Mouse (Mus musculus) left cerebral cortex, postnatal 10 days (tissue): ENCODE measurements around the gene Prr13. TPM values are rescaled to one million over a fixed set of nuclear protein-coding genes. Genes with fewer than 3 reads are reported as not detected.
A peak's percentile ranks its signal among the peaks of the same experiment; 100 is the strongest.

Experiments used
- DNase-seq, 2 experiments: peaks; one replicate each; pipeline ENCODE4 v3.0.0; 2021 to 2022; ENCODE audit warnings: low spot score in 2 of 2, mixed read lengths in 1 of 2; ENCODE audit errors: extremely low spot score in 1 of 2
- intact Hi-C: fragments of 180-260 bp; cut with DNase I; formaldehyde crosslinking; loops from one replicate; pipeline ENCODE4 v1.15.1; 2025
- total RNA-seq, 2 experiments: library from RNA; stranded (reverse); gene quantifications; 2 replicates each; pipeline ENCODE4 v1.2.3; 2021

Gene Prr13
- 10 to 100 TPM; 19.1 to 21.6 TPM for total RNA-seq

GRCm38 (mm10) chr15:102458904-102459317, at the start of gene Prr13:
Gene Prr13 (plus strand): TSS chr15:102459028.
- DNase-seq: peak; percentile 89 to 91
- intact Hi-C loops: no loop called here

DNA sequence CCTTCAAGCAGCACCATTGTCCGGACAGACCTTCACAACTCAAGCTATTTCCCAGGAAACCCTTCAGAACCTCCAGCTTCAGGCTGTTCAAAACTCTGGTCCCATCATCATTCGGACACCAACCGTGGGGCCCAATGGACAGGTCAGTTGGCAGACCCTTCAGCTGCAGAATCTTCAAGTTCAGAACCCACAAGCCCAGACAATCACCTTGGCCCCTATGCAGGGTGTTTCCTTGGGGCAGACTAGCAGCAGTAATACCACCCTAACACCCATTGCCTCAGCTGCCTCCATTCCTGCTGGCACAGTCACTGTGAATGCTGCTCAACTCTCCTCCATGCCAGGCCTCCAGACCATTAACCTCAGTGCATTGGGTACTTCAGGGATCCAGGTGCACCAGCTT, 49.5 kb upstream of the Prr13 start:
- DNase-seq: no peak

DNA sequence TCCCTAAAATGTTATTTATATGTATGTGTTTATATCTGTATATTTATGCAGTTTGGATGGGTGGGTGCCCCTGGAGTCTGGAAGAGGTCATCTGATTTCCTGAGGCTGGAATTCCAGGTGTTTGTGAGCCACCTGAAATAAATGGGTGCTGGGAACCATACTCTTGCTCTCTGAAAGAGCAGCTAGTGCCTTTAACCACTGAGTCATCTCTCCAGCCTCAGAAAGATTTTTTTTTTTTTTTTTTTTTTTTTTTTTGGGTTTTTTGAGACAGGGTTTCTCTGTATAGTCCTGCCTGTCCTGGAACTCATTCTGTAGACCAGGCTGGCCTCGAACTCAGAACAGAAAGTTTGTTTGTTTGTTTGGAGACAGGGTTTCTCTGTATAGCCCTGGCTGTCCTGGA, 47.8 kb upstream of the Prr13 start:
- intact Hi-C loops: no loop called here
- no peak for DNase-seq

More for the DNA sequence above, 49.5 kb upstream of the Prr13 start:
- intact Hi-C loops: no loop called here

DNA sequence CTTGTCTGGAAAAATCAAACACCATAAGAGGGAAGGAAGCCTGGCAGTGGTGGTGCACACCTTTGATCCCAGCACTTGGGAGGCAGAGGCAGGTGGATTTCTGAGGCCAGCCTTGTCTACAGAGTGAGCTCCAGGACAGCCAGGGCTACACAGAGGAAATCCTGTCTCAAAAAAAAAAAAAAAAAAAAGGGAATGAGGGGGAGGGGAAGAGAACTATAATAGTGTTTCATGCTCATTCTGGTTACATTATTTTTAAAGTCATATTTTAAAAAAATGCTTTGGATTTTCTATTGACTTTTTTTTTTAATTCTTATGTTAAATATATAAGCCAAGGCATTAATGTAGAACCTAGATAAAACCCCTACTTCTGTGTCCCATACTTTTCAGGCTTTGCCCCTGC, 45.1 kb upstream of the Prr13 start:
- intact Hi-C loops: no loop called here
- no peak for DNase-seq

GRCm38 (mm10) chr15:102417524-102417923, 41.3 kb upstream of the Prr13 start:
- no peak for DNase-seq
- intact Hi-C loops: no loop called here

GRCm38 (mm10) chr15:102420986-102421385, 37.8 kb upstream of the Prr13 start:
- DNase-seq: no peak
- intact Hi-C loops: loop anchor here (2.0 kb wide), 1 partner anchor 40 kb away; no protein-coding TSS in a partner anchor

DNA sequence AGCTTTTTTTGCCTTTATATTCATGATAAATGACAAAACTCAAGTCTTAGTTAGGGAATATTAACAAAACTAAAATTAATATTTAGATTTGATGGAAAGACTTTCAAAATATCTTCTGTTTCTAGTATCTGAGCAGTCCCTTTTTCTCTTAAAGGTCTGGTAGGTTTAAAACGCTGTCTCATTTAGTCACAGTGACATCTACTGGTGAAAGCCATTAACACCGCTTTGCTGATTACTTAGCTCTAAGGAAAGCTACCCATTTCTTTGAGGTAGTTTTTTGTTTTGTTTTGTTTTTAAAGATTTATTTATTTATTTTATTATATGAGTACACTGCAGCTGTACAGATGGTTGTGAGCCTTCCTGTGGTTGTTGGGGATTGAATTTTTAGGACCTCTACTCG, 37.4 kb upstream of the Prr13 start:
- peak in 1 of 2 experiments; percentile 27 for DNase-seq
- intact Hi-C loops: loop anchor here (2.0 kb wide), 1 partner anchor 41 kb away; no protein-coding TSS in a partner anchor

DNA sequence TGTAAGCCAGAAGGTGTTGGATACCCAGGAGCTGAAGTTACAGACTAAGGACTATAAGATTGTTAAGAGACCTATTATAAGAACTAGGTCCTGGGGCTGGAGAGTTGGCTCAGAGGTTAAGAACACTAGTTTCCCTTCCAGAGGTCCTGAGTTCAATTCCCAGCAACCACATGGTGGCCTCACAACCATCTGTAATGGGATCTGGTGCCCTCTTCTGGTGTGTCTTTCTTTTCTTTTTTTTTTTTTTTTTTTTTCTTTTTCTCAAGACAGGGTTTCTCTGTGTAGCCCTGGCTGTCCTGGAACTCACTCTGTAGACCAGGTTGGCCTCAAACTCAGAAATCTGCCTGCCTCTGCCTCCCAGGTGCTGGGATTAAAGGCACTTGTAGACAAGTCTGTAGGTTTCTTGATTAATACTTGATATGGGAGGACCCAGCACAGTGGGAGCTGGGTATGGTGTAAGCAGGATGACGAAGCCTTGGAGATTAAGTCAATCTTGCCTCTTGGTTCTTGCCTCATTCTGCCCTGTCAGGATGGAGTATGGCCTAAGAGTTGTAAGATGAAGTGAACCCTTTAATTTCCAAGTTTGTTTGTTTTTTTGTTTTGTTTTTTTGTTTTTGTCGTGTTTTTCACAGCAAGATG, 35.1 kb upstream of the Prr13 start:
- intact Hi-C loops: no loop called here
- no peak for DNase-seq

DNA sequence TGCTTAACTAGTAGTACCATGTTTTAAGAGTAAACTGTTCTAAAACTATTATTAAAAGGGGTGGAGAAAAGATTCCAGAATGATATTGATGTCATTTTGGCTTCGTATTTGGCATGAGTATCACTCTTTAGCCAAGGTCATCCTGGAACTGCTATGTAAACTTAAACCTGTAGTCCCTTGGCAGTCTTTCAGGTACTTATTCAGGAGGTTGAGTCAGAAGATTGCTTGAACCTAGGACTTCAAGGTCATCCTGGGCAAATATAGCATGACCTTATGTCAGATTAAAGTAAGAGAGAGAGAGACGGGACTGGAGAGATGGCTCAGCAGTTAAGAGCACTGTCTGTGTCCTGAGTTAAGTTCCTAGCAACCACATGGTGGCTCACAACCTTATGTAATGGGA, 34.2 kb upstream of the Prr13 start:
- DNase-seq: no peak
- intact Hi-C loops: no loop called here

DNA sequence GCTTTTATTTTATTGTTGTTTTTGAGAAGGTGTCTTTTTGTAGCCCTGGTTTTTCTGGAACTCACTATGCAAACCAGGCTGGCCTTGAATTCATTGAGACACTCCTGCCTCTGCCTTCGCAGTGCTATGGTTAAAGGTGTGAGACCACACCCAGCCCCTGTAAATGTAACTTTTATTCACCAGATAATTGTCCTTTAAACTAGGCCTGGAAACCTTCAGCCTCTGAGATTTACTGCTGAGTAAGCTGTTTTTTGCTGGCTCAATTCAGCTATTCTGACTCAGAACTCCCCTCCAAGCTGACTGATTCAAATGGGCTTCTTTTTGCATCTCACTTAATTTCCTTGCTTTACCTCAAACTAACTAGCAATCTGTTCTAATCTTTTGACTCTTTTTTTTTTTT, 31.9 kb upstream of the Prr13 start:
- no peak for DNase-seq
- intact Hi-C loops: no loop called here

- intact Hi-C loops: no loop called here
- DNase-seq: no peak
Observed at GRCm38 (mm10) chr15:102432046-102432445, 26.8 kb upstream of the Prr13 start.

DNA sequence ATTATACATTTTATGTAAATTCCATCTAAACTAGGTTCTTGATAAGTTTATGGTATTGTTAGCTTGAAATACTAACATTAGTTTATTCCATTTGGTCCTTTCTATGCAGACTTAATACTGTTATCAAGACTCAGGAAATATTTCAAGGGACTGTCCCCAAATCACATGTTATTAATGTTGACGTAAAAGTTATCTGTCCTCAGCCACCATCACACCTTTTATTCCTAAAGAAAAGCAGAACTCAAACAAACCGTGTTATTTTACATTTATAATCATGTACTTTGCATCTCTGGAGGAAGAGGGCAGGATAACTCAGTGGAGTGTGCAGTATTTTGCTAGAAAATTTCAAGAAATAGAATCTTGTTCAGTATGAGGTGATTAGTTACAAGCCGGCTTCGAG, 25.7 kb upstream of the Prr13 start:
- intact Hi-C loops: no loop called here
- DNase-seq: no peak

DNA sequence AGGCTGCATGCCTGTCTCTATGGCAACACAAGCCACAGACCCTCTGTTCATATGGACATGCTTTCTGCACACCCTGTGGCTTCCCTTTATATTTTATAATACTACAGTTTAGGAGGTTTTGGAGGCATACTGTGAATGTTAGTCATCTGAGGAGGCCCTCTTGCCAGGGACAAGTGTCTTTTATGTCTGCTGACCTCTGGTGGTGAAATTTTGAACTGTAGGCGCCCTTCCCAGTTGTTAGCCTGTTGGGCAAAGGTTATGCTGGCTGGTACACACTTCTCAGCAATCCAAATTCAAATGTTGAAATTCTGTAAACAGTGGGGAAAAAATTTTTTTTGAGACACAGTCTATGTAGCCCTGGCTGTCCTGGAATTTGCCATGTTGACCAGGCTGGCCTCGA, 16.3 kb upstream of the Prr13 start:
- DNase-seq: peak; percentile 67 to 77
- intact Hi-C loops: loop anchor here (5.0 kb wide), 1 partner anchor 60 kb away; no protein-coding TSS in a partner anchor

- intact Hi-C loops: no loop called here
Observed at GRCm38 (mm10) chr15:102445146-102445545, 13.7 kb upstream of the Prr13 start, which contains the start of gene Amhr2. Gene Amhr2 (plus strand): TSS chr15:102445367.

GRCm38 (mm10) chr15:102446448-102446847, 12.4 kb upstream of the Prr13 start:
- DNase-seq: no peak
- intact Hi-C loops: no loop called here

More at GRCm38 (mm10) chr15:102445146-102445545, 13.7 kb upstream of the Prr13 start, which contains the start of gene Amhr2:
- DNase-seq: no peak

DNA sequence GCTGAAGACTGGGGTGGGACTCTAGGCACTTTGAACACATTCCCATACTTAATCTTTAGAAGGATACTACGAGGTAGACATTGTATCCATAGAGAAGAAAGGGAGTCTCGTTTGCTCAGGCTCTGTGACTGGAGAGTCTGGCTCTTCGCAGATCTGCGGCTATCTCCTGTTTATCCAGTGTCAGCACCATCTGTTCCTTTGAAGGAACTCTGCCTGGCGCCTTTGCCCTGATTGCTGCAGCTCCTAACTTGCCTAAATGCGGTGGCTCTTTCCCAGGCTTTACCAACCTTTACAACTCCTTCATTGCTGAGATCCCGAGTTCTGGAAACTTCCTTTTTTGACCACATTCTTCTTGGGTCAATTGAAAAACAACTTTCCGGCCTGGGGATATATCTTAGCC, 9.5 kb upstream of the Prr13 start:
- intact Hi-C loops: no loop called here

DNA sequence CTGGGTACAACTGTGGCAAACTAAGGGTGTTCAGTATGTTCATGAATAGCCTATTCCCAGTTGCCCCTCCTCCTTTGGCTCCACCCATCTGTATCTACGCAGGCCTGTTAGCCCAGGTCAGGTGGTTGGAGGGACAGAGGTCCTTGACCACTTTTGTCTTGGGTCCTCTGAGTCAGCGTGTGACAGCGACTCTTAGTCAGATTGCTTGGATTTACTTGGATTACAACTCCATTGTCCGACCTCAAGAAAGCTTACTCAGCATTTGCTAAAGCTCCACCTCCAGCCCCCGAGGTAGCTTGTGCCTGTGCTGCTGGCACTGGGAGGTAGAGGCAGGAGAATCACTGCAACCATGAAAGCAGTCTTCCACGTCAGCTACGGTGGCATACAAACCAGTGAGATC, 7.9 kb upstream of the Prr13 start:
- intact Hi-C loops: no loop called here

More for the DNA sequence above, 9.5 kb upstream of the Prr13 start:
- no peak for DNase-seq

DNA sequence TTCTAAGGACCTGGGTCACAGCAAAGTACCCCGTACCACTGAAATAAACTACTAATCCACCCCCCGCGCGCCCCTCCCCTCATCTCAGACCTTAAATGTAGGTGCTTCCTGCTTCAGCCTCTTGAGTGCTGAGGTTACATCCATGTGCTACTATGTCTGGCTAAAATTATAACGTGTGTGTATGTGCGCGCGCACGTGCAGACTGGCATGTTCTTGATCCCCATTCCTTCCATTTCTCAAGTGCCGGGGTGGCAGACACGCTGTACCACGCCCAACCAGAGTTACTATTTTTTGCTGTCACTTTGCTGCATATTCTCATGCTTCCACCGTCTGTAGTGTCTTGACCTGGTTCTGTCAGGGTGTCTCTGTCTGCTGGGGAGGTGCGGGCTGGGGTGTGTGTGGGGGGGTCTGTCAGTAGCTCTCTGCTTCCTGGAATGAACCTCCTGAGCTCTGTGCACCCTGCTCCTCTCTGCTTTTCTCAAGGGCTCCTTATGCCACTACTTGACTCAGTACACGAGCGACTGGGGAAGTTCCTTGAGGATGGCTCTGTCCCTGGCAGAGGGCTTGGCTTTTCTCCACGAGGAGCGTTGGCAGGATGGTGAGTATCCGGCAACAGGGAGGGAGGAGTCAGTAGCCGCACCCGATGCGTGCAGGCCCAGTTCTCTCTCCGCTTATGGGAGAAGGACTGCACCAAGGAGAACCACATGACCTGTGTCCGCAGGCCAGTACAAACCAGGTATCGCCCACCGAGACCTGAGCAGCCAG, 7.0 kb upstream of the Prr13 start:
- DNase-seq: no peak
- intact Hi-C loops: no loop called here

More for the DNA sequence above, 7.9 kb upstream of the Prr13 start:
- DNase-seq: no peak

GRCm38 (mm10) chr15:102455993-102456392, 2.8 kb upstream of the Prr13 start:
- DNase-seq: no peak
- intact Hi-C loops: no loop called here
